Mouse (Mus musculus): Measurements from ENCODE around the gene Gapdh.

DNA sequence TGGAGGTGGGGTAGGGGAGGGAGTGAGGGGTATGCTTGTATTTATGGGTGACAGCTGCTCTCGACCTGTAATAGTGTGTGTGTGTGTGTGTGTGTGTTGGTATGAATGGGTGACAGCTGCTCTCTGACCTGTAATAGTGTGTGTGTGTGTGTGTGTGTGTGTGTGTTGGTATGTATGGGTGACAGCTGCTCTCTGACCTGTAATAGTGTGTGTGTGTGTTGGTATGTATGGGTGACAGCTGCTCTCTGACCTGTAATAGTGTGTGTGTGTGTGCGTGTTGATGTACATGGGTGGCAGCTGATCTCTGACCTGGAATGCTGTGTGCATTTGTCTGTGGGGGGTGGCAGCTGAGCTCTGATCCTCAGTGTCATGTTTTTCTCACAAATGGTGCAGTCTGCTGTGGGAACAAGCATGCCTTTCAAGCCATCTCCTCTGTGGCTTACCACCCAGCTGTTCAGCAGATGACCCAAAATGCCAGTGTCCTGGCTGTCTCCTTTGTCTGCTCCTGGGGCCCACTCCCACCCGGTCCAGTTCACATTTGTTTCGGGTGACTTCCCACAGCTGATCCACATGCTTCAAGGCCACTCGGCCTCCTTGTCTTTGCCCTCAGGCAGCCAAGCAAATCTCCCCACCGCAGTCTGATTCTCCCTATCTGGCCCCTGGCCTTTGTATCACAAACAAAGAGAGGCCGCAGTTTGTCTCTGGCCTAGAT is 9.2 kb downstream of the Gapdh start:
- TF ChIP-seq HCFC1 (IDR thresholded peaks at IDR 0.05; ENCODE audit: borderline replicate concordance, insufficient read depth, low read length) (no peak), ZC3H11A (IDR thresholded peaks at IDR 0.05; ENCODE audit: borderline replicate concordance, low read depth, low read length) (no peak), CHD2 (IDR thresholded peaks at IDR 0.05; ENCODE audit: low read depth, low read length) (no peak), ZNF384 (IDR thresholded peaks at IDR 0.05; ENCODE audit: low read depth, low read length) (no peak), MAFK (IDR thresholded peaks at IDR 0.05; ENCODE audit: insufficient read depth, low read depth, low read length) (no peak)
